Mouse (Mus musculus) E14TG2a.4 (cell line): ENCODE results near the gene Tmem165.

ENCODE experiments used
- CTCF ChIP-seq: conservative IDR thresholded peaks from 2 replicates; pipeline ENCODE4 v1.5.1; 2014; ENCODE audit warnings: low read length
- POU5F1 ChIP-seq: IDR thresholded peaks from 2 replicates; pipeline ENCODE4 v1.6.1; 2014; ENCODE audit warnings: low read length, borderline replicate concordance

- TF ChIP-seq CTCF, result no peak
- TF ChIP-seq POU5F1, result no peak
Measured at GRCm38 (mm10) chr5:76136271-76136670, 47.4 kb upstream of the Tmem165 start.
